22 mouse cellular contexts compared by ENCODE assay signal in genomic region chr6:91890615-91891014, GRCm38 (mm10). TPM values are rescaled to one million over a fixed set of nuclear protein-coding genes. Genes with fewer than 3 reads are reported as not detected.
DNase-seq lines count a peak whose midpoint lies in the region; ATAC-seq and TF ChIP-seq lines count a peak whose summit lies in the region.
"Had no signal": no experiment of that assay in that cellular context is flagged by ENCODE, and none has a peak within 500 bp of the region (broad histone marks: within the 10 kb centered on the region; RNA-seq: fewer than 3 reads in every experiment).

No protein-coding gene starts in this region.

- no peak for ATAC-seq in forebrain, embryonic 13.5 days
- no peak for ATAC-seq in forebrain, postnatal 0 days
- ATAC-seq in forebrain, embryonic 15.5 days (replicated peaks), result no peak
- ATAC-seq: activated CD4-positive, CD25-positive, alpha-beta regulatory T cell, adult 4 months; CD4-positive, CD25-positive, alpha-beta regulatory T cell, adult 4 months; Patski had no signal

- H3K4me3 ChIP-seq in forebrain, embryonic 13.5 days, result no peak overlapping the region
- H3K4me3 ChIP-seq in forebrain, postnatal 0 days (ENCODE audit: low read depth, low read length), result no peak overlapping the region
- H3K4me3 ChIP-seq in forebrain, embryonic 15.5 days, result no peak overlapping the region
- H3K4me3 ChIP-seq in forebrain, embryonic 10.5 days, result no peak overlapping the region

- peak overlapping the region; percentile 40; the same call in 1 of the 2 replicates for H3K27ac ChIP-seq in forebrain, embryonic 13.5 days
- no peak overlapping the region for H3K27ac ChIP-seq in forebrain, postnatal 0 days (ENCODE audit: low read depth, low read length)
- H3K27ac ChIP-seq in forebrain, embryonic 15.5 days (replicated peaks), result peak overlapping the region; percentile 34; the same call in 1 of the 2 replicates
- no peak overlapping the region for H3K27ac ChIP-seq in forebrain, embryonic 10.5 days

- H3K9ac ChIP-seq in forebrain, embryonic 13.5 days, result no peak overlapping the region
- no peak overlapping the region for H3K9ac ChIP-seq in forebrain, postnatal 0 days
- no peak overlapping the region for H3K9ac ChIP-seq in forebrain, embryonic 15.5 days (replicated peaks)

- peak; percentile 5 for DNase-seq in adrenal gland, postnatal 14 days
- no peak for DNase-seq in adrenal gland, postnatal 36 days
- no peak for DNase-seq in forebrain, postnatal 0 days
- no peak for DNase-seq in forebrain, embryonic 10.5 days (ENCODE audit: extremely low spot score, low spot score)
- peak; percentile 61 for DNase-seq in heart, adult 11 months
- no peak for DNase-seq in heart, adult 8-10 months (ENCODE audit: low spot score)
- DNase-seq: adrenal gland, adult 2 months; adrenal gland, adult 8-10 months; adrenal gland, postnatal 10 days; adrenal gland, postnatal 25 days; B cell, adult 2 months; cerebellum, adult 11 months; cerebellum, adult 11-12 months; cerebellum, adult 18-20 months; cerebellum, adult 2 months had no signal

- peaks cover 88% of the 10 kb centered on the region for H3K36me3 ChIP-seq in forebrain, embryonic 13.5 days (ENCODE audit: poor library complexity, severe bottlenecking)
- H3K36me3 ChIP-seq in forebrain, postnatal 0 days (ENCODE audit: insufficient read depth), result peaks cover 73% of the 10 kb centered on the region
- peaks cover 86% of the 10 kb centered on the region for H3K36me3 ChIP-seq in forebrain, embryonic 15.5 days
- peaks cover 93% of the 10 kb centered on the region for H3K36me3 ChIP-seq in forebrain, embryonic 10.5 days (replicated peaks)

- no peak for TF ChIP-seq CTCF in forebrain, postnatal 0 days (IDR thresholded peaks at IDR 0.05; ENCODE audit: low read depth)

- no peaks in the 10 kb centered on the region; the same call in 1 of the 2 replicates for H3K4me1 ChIP-seq in forebrain, embryonic 13.5 days
- H3K4me1 ChIP-seq in forebrain, postnatal 0 days (ENCODE audit: insufficient read depth), result no peaks in the 10 kb centered on the region
- H3K4me1 ChIP-seq in forebrain, embryonic 15.5 days, result no peaks in the 10 kb centered on the region
- no peaks in the 10 kb centered on the region for H3K4me1 ChIP-seq in forebrain, embryonic 10.5 days

- H3K4me2 ChIP-seq in forebrain, embryonic 13.5 days, result no peak overlapping the region
- H3K4me2 ChIP-seq in forebrain, postnatal 0 days (ENCODE audit: low read depth), result no peak overlapping the region
- no peak overlapping the region for H3K4me2 ChIP-seq in forebrain, embryonic 15.5 days (replicated peaks)

- 91% methylated on average over 5 of the region's 5 CpGs for WGBS in forebrain, embryonic 13.5 days
- WGBS in forebrain, postnatal 0 days, result 92% methylated on average over 5 of the region's 5 CpGs
- 90% methylated on average over 5 of the region's 5 CpGs for WGBS in forebrain, embryonic 15.5 days
- WGBS in forebrain, embryonic 10.5 days, result 93% methylated on average over 5 of the region's 5 CpGs

- H3K9me3 ChIP-seq in forebrain, embryonic 13.5 days (replicated peaks), result no peaks in the 10 kb centered on the region
- H3K9me3 ChIP-seq in forebrain, postnatal 0 days (ENCODE audit: low read length), result no peaks in the 10 kb centered on the region
- no peaks in the 10 kb centered on the region for H3K9me3 ChIP-seq in forebrain, embryonic 15.5 days
- no peaks in the 10 kb centered on the region for H3K9me3 ChIP-seq in forebrain, embryonic 10.5 days
- H3K9me3 ChIP-seq: G1E had no signal

- H3K27me3 ChIP-seq in forebrain, embryonic 13.5 days, result no peaks in the 10 kb centered on the region
- no peaks in the 10 kb centered on the region for H3K27me3 ChIP-seq in forebrain, postnatal 0 days (ENCODE audit: insufficient read depth, low read length)
- no peaks in the 10 kb centered on the region for H3K27me3 ChIP-seq in forebrain, embryonic 15.5 days
- no peaks in the 10 kb centered on the region for H3K27me3 ChIP-seq in forebrain, embryonic 10.5 days (ENCODE audit: poor library complexity, severe bottlenecking)
- H3K27me3 ChIP-seq: CH12.LX, Patski had no signal

RNA-seq across cellular contexts. Expression of gene 4930590J08Rik, which starts 12.0 kb away (rescaled TPM):
- total RNA-seq in adrenal gland, postnatal 14 days (2021), result 1.2 and 1.7 TPM in 2 replicates
- 1 to 10 TPM; 2.0 to 3.2 TPM for total RNA-seq in adrenal gland, postnatal 36 days (2021)
- 0.62 and 1.4 TPM in 2 replicates for polyA plus RNA-seq in forebrain, embryonic 13.5 days (2015; fragmentation: Nextera tagmentation; extraction: Ambion mirVana)
- 1.5 and 3.7 TPM in 2 replicates for total RNA-seq in forebrain, postnatal 0 days (2014; rRNA removed)
- polyA plus RNA-seq in forebrain, postnatal 0 days (2015; fragmentation: Nextera tagmentation; extraction: Ambion mirVana), result 0.26 and 0.36 TPM in 2 replicates
- polyA plus RNA-seq in forebrain, embryonic 15.5 days (2015; fragmentation: Nextera tagmentation; extraction: Ambion mirVana), result 0.89 and 1.3 TPM in 2 replicates
- 0.28 and 0.48 TPM in 2 replicates for polyA plus RNA-seq in forebrain, embryonic 10.5 days (2016; fragmentation: Nextera tagmentation; extraction: Ambion mirVana)
- total RNA-seq in heart, adult 8-10 months (2022), result under 1 TPM; 0.14 to 0.83 (median 0.63) TPM

RNA-seq across cellular contexts. Expression of gene Ccdc174, which starts 12.8 kb away (rescaled TPM):
- 29.1 and 34.7 TPM in 2 replicates for total RNA-seq in adrenal gland, postnatal 14 days (2021)
- 10 to 100 TPM; 34.0 to 51.6 TPM for total RNA-seq in adrenal gland, postnatal 36 days (2021)
- 48.7 and 60.7 TPM in 2 replicates for polyA plus RNA-seq in forebrain, embryonic 13.5 days (2015; fragmentation: Nextera tagmentation; extraction: Ambion mirVana)
- 22.8 and 23.4 TPM in 2 replicates for total RNA-seq in forebrain, postnatal 0 days (2014; rRNA removed)
- 30.8 and 35.2 TPM in 2 replicates for polyA plus RNA-seq in forebrain, postnatal 0 days (2015; fragmentation: Nextera tagmentation; extraction: Ambion mirVana)
- 42.6 and 42.9 TPM in 2 replicates for polyA plus RNA-seq in forebrain, embryonic 15.5 days (2015; fragmentation: Nextera tagmentation; extraction: Ambion mirVana)
- 33.9 and 36.8 TPM in 2 replicates for polyA plus RNA-seq in forebrain, embryonic 10.5 days (2016; fragmentation: Nextera tagmentation; extraction: Ambion mirVana)
- 10 to 100 TPM in 2 of 4 experiments, 1 to 10 TPM in 2; 6.9 to 14.2 (median 9.4) TPM for total RNA-seq in heart, adult 8-10 months (2022)

Comparison
In these comparisons a context has a peak if more than half of its experiments do, and no peak if none do; other contexts are left out.
1. DNase-seq: peak in adrenal gland, postnatal 14 days (single experiment) and heart, adult 11 months (single experiment); none in adrenal gland, postnatal 36 days (0 of 2), forebrain, postnatal 0 days (single experiment), forebrain, embryonic 10.5 days (single experiment) and heart, adult 8-10 months (single experiment).
2. H3K27ac ChIP-seq: peak in forebrain, embryonic 13.5 days (single experiment) and forebrain, embryonic 15.5 days (single experiment); none in forebrain, postnatal 0 days (single experiment) and forebrain, embryonic 10.5 days (single experiment).